Mouse (Mus musculus) lung, embryonic 14.5 days (tissue): ENCODE measurements at regions not wholly inside any gene's neighbourhood (a gene's known extent, or its start where the extent isn't known, plus 50 kb on each side); places are given as distances from the start of the nearest gene placed in this dataset.
A peak's percentile ranks its signal among the peaks of the same experiment; 100 is the strongest.

Experiments used
- ATAC-seq: fragments of 200-750 bp; cut with Nextera tagmentation; 2 replicates; pipeline ENCODE4 v1.8.0; 2017; ENCODE audit warnings: mild to moderate bottlenecking, moderate TSS enrichment, moderate library complexity; ENCODE audit not compliant: insufficient read depth
- DNase-seq: peaks from one replicate; pipeline ENCODE4 v3.0.0-alpha.2; 2015
- H3K27ac ChIP-seq: fragments of 300-500 bp; sonication (generic); 2 replicates; pipeline ENCODE4 v1.5.1; 2014; ENCODE audit warnings: low read depth, mild to moderate bottlenecking, moderate library complexity
- H3K27me3 ChIP-seq: fragments of 300-500 bp; sonication (generic); 2 replicates; pipeline ENCODE4 v1.6.1; 2014; ENCODE audit warnings: low read length, control low read depth; ENCODE audit not compliant: insufficient read depth
- H3K36me3 ChIP-seq: fragments of 300-500 bp; sonication (generic); 2 replicates; pipeline ENCODE4 v1.6.1; 2014; ENCODE audit warnings: control low read depth; ENCODE audit not compliant: insufficient read depth
- H3K4me1 ChIP-seq: fragments of 300-500 bp; sonication (generic); 2 replicates; pipeline ENCODE4 v1.6.1; 2014; ENCODE audit warnings: antibody characterized with exemption, control low read depth; ENCODE audit not compliant: insufficient read depth
- H3K4me2 ChIP-seq: fragments of 300-500 bp; sonication (generic); 2 replicates; pipeline ENCODE4 v1.6.1; 2014; ENCODE audit warnings: mild to moderate bottlenecking
- H3K4me3 ChIP-seq: fragments of 300-500 bp; sonication (generic); 2 replicates; pipeline ENCODE4 v1.5.1; 2014; ENCODE audit warnings: low read depth, low read length
- H3K9ac ChIP-seq: fragments of 300-500 bp; sonication (generic); 2 replicates; pipeline ENCODE4 v1.6.1; 2014
- H3K9me3 ChIP-seq: fragments of 300-500 bp; sonication (generic); 2 replicates; pipeline ENCODE4 v1.6.1; 2016; ENCODE audit warnings: low read depth, low read length, control low read depth
- CTCF ChIP-seq: IDR thresholded peaks from 2 replicates; pipeline ENCODE4 v1.5.1; 2016; ENCODE audit warnings: antibody characterized with exemption, low read depth
- WGBS: fragments of 180-500 bp; shearing (Covaris S2); extraction: QIAGEN DNeasy Blood & Tissue Kit; methylation state at CpG from one replicate; pipeline ENCODE4 v1.1.7; 2014; 5-methylcytosine and 5-hydroxymethylcytosine counted together

DNA sequence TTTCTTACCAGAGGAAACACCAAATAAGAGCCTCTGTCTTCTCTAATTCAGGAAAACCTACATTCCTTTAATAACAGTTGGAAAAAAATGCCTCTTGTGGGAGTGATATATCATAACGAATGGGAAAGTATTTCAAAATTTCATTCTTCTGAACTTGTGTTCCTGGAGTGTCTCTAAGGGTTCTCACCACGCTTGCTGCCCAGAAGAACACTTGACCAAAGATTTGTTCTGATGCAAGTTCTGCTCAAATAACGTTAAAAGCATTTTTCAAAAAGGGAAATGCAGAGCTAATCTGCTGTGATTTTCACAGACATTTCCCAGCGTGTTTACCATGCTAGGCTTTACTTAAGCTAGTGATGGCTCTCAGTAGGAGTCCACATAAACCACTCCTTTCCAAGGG is 329.8 kb upstream of the Hsf2 start:
- 50% methylated on average over 4 of the region's 4 CpGs for WGBS
- Histone ChIP-seq H3K27me3 (no peaks in the 10 kb centered on the region), H3K9ac (no peak overlapping the region), H3K27ac (no peak overlapping the region), H3K4me2 (no peak overlapping the region), H3K4me1 (no peaks in the 10 kb centered on the region), H3K9me3 (no peaks in the 10 kb centered on the region), H3K36me3 (no peaks in the 10 kb centered on the region), H3K4me3 (no peak overlapping the region)
- TF ChIP-seq CTCF: no peak
- no peak for DNase-seq
- no peak for ATAC-seq

DNA sequence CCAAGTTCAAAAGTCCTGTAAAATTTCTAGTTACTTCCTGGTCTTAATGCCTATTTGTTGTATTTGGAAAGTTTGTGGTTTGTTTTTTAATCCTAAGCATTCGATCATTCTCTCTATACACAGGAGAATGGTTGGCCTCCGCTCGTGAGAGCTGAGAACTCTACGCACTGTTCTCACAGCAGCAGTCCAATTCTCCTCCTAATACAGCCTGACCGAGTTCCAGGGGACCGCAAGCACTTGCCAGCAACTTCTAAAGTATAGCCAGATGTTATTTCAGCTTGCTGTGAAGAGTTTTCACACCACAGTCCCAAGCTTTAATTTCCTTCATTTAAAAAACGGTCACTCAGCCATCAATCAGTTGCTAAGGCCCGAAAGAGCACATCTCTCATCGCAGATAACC is 329.3 kb upstream of the Hsf2 start:
- H3K27ac ChIP-seq: no peak overlapping the region
- ATAC-seq: no peak
- DNase-seq: no peak
- no peak overlapping the region for H3K9ac ChIP-seq
- no peaks in the 10 kb centered on the region for H3K4me1 ChIP-seq
- no peaks in the 10 kb centered on the region for H3K9me3 ChIP-seq
- WGBS: 74% methylated on average over 9 of the region's 9 CpGs
- H3K27me3 ChIP-seq: no peaks in the 10 kb centered on the region
- no peak overlapping the region for H3K4me3 ChIP-seq
- no peak for TF ChIP-seq CTCF
- no peaks in the 10 kb centered on the region for H3K36me3 ChIP-seq
- H3K4me2 ChIP-seq: no peak overlapping the region

DNA sequence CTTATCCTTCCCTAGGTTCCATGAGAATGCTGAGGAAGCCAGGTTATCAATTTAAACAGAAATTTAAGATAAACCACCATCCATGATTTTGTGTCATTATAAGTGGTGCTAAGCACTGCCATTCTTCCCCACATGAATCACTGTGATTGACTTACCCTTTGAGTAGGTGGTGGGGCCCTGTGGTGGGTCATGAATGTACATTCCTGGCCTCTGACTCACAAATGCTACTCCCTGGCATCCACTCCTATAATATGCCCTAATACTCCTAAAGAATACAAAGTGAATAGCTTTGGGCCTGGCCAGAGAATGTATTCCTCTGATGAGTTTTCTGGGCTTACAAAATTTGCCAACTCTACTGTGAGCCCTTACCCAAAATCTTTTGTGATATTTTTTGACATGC is 325.6 kb upstream of the Hsf2 start:
- Histone ChIP-seq H3K27ac (no peak overlapping the region), H3K4me2 (no peak overlapping the region)
- ATAC-seq: no peak

DNA sequence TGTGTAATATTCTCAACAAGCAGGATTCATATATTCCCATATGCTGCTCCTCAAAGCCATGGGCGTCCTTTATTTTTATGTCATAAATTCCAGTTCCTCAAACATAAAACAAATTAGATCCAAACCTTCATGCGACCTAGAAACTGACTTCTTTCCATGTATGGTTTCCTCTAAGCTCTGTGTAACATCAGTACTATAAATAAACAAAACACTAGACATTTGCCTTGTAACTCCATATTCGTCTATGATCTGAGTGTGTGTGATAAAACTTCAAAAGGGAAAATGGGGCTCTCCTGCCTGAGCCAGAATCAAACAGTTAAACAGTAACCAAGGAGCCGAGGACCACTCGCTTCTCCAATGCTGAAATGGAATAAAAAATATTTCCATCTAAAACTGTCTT is 322.8 kb upstream of the Hsf2 start:
- Histone ChIP-seq H3K9ac (no peak overlapping the region), H3K4me3 (no peak overlapping the region), H3K9me3 (no peaks in the 10 kb centered on the region), H3K4me2 (no peak overlapping the region), H3K4me1 (no peaks in the 10 kb centered on the region), H3K27me3 (no peaks in the 10 kb centered on the region), H3K36me3 (no peaks in the 10 kb centered on the region), H3K27ac (no peak overlapping the region)
- no peak for TF ChIP-seq CTCF
- peak; percentile 15 for DNase-seq
- ATAC-seq: peak; percentile 65; the same call in 1 of the 2 replicates
- 20% methylated on average over 5 of the region's 5 CpGs for WGBS

More for the DNA sequence above, 325.6 kb upstream of the Hsf2 start:
- Histone ChIP-seq H3K4me1 (no peaks in the 10 kb centered on the region), H3K36me3 (no peaks in the 10 kb centered on the region), H3K9me3 (no peaks in the 10 kb centered on the region), H3K4me3 (no peak overlapping the region), H3K9ac (no peak overlapping the region), H3K27me3 (no peaks in the 10 kb centered on the region)
- no peak for DNase-seq
- no peak for TF ChIP-seq CTCF

DNA sequence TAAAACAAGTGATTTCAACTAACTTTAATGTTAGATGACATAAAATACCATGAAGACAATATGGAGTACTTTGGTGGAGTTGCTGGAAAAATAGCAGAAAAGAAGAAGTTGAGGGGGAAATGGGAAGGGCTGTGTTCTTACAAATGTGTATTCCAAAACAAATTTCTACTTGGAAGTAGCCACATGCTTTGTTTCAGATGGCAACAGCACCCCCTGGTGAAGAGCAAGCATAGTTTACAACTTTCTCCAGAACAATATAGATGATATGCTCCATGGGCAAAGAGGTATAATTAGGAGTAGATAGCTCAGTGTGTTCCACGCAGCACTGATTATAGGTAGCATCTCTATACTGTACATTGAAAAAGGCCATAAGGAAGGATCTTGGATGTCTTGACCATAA is 302.6 kb upstream of the Hsf2 start:
- WGBS: 65% methylated on average over 1 of the region's 1 CpGs
- ATAC-seq: no peak
- Histone ChIP-seq H3K4me2 (no peak overlapping the region), H3K27ac (no peak overlapping the region), H3K4me3 (no peak overlapping the region), H3K9me3 (no peaks in the 10 kb centered on the region), H3K9ac (no peak overlapping the region), H3K36me3 (no peaks in the 10 kb centered on the region), H3K4me1 (no peaks in the 10 kb centered on the region), H3K27me3 (no peaks in the 10 kb centered on the region)
- peak; percentile 60 for TF ChIP-seq CTCF
- peak; percentile 85 for DNase-seq

DNA sequence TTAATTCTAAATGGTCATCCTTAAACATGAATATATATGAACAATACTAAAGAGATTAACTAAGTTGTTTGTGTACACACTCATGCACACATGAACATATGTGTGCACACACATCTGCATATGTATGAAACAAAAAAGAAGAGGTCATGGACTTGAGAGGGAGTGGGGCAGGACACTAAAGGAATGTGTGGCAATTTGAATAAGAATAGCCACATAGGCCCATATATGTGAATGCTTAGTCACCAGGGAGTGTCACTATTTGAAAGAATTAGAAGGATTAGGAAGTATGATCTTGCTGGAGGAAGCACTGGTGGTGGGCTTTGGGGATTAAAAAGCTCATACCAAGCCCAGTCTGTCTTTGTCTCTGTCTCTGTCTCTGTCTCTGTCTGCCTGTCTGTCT is 275.5 kb upstream of the Hsf2 start:
- no peak overlapping the region for H3K9ac ChIP-seq
- no peak for DNase-seq
- no peaks in the 10 kb centered on the region for H3K9me3 ChIP-seq
- H3K4me2 ChIP-seq: no peak overlapping the region
- no peaks in the 10 kb centered on the region for H3K36me3 ChIP-seq
- no peak for ATAC-seq
- no peak overlapping the region for H3K4me3 ChIP-seq
- H3K4me1 ChIP-seq: no peaks in the 10 kb centered on the region
- no peak for TF ChIP-seq CTCF
- H3K27ac ChIP-seq: no peak overlapping the region
- H3K27me3 ChIP-seq: no peaks in the 10 kb centered on the region

DNA sequence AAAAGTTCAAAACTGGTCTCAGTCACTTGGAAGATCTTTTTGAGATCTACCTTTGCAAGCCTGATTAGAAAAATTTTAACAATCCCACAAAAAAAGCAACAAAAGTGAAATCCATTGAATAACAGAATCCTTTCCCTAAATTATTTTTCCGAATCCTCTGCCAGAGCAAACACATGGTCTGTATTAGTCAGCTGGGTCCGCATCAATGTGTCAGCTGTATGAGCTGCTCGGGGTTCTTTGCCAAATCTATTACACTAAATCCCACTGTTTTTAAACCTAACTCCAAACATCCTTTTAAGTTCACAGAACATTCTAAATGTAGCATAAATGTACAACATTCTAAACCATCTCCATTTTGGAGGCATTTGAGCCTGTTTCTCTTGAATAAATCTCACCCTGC is 255.1 kb upstream of the Hsf2 start:
- H3K27ac ChIP-seq: no peak overlapping the region
- WGBS: 50% methylated on average over 3 of the region's 3 CpGs
- no peak overlapping the region for H3K9ac ChIP-seq
- no peaks in the 10 kb centered on the region for H3K9me3 ChIP-seq
- no peaks in the 10 kb centered on the region for H3K27me3 ChIP-seq
- H3K36me3 ChIP-seq: no peaks in the 10 kb centered on the region
- H3K4me1 ChIP-seq: no peaks in the 10 kb centered on the region
- no peak for TF ChIP-seq CTCF
- ATAC-seq: no peak
- no peak overlapping the region for H3K4me3 ChIP-seq
- DNase-seq: peak; percentile 36
- H3K4me2 ChIP-seq: no peak overlapping the region

DNA sequence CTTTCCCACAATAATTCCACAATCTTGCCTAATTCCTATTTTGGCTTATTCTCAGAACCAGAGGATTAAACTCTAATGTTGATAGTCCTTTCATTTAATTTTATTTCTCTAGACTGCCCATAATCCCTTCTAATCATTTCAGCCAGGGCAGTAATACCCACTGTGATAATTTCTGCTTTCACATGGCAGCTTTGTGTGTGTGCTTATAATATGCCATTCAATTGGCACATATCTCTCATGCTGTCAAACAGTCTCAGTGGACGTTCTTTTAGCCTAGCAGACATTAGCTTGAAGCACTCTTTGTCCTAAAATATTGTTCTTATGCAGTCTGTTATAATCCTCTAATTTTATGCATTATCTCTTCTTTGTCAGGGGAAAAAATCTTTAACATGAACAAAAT is 205.0 kb upstream of the Hsf2 start:
- Histone ChIP-seq H3K9me3 (no peaks in the 10 kb centered on the region), H3K36me3 (no peaks in the 10 kb centered on the region), H3K27ac (no peak overlapping the region), H3K27me3 (no peaks in the 10 kb centered on the region), H3K9ac (no peak overlapping the region), H3K4me3 (no peak overlapping the region), H3K4me1 (no peaks in the 10 kb centered on the region), H3K4me2 (no peak overlapping the region)
- no peak for ATAC-seq
- DNase-seq: no peak
- WGBS: 44% methylated on average over 1 of the region's 1 CpGs
- TF ChIP-seq CTCF: no peak
